ENCODE assay signal across 9 mouse cellular contexts in the genomic region with DNA sequence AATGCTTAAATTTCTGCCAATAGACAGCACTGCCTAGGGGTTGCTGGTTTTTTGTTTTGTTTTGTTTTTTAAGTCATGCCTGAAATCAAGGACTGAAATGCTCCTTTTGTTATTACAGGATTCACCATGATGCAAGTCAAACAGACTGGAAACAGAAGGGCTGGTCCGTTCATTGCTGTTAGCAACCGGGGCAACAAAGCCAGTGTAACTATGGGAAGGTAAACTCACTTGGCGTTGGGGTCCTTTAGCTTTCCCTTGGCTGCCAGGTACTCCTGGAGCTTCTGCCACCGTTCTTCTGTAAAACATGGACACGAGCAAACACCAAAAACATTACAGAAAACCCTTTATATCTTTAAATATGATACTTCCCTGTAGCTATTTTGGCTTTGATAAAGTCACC. TPM values are rescaled to one million over a fixed set of nuclear protein-coding genes. Genes with fewer than 3 reads are reported as not detected.
DNase-seq lines count a peak whose midpoint lies in the region; ATAC-seq and TF ChIP-seq lines count a peak whose summit lies in the region.
"Had no signal": no experiment of that assay in that cellular context is flagged by ENCODE, and none has a peak within 500 bp of the region (broad histone marks: within the 10 kb centered on the region; RNA-seq: fewer than 3 reads in every experiment).

No protein-coding gene starts in this region.

- H3K4me3 ChIP-seq in lung, embryonic 16.5 days (ENCODE audit: low read length) = peak overlapping the region; percentile 73
- peak overlapping the region; percentile 89 for H3K4me3 ChIP-seq in intestine, embryonic 15.5 days (replicated peaks)
- H3K4me3 ChIP-seq in neural tube, embryonic 12.5 days = peak overlapping the region; percentile 75
- no peak overlapping the region for H3K4me3 ChIP-seq in lung, adult 2 months (replicated peaks; ENCODE audit: extremely low read depth, low read depth, low read length)

- peaks cover 16% of the 10 kb centered on the region for H3K4me1 ChIP-seq in lung, embryonic 16.5 days (replicated peaks; ENCODE audit: control insufficient read depth, insufficient read depth, low read length)
- H3K4me1 ChIP-seq in intestine, embryonic 15.5 days (replicated peaks) = peaks cover 12% of the 10 kb centered on the region
- peaks cover 16% of the 10 kb centered on the region for H3K4me1 ChIP-seq in neural tube, embryonic 12.5 days
- no peaks in the 10 kb centered on the region for H3K4me1 ChIP-seq in lung, adult 2 months (ENCODE audit: control insufficient read depth, insufficient read depth, low read length)

- H3K27ac ChIP-seq in lung, embryonic 16.5 days (ENCODE audit: low read length) = peak overlapping the region; percentile 10; the same call in 1 of the 2 replicates
- H3K27ac ChIP-seq in intestine, embryonic 15.5 days = no peak overlapping the region
- no peak overlapping the region for H3K27ac ChIP-seq in neural tube, embryonic 12.5 days

- no peaks in the 10 kb centered on the region for H3K9me3 ChIP-seq in lung, embryonic 16.5 days (ENCODE audit: control insufficient read depth, low read length)
- no peaks in the 10 kb centered on the region for H3K9me3 ChIP-seq in intestine, embryonic 15.5 days
- no peaks in the 10 kb centered on the region for H3K9me3 ChIP-seq in neural tube, embryonic 12.5 days

- 47% methylated on average over 5 of the region's 5 CpGs for WGBS in lung, embryonic 16.5 days
- 57% methylated on average over 5 of the region's 5 CpGs for WGBS in intestine, embryonic 15.5 days
- WGBS in neural tube, embryonic 12.5 days = 59% methylated on average over 5 of the region's 5 CpGs
- 35% methylated on average over 5 of the region's 5 CpGs for WGBS in lung, adult 2 months

- TF ChIP-seq CTCF in lung, adult 2 months (IDR thresholded peaks at IDR 0.05; ENCODE audit: insufficient read depth, low read length) = no peak

- H3K9ac ChIP-seq in lung, embryonic 16.5 days (ENCODE audit: low read length) = peak overlapping the region; percentile 78
- peak overlapping the region; percentile 81 for H3K9ac ChIP-seq in intestine, embryonic 15.5 days
- H3K9ac ChIP-seq in neural tube, embryonic 12.5 days = peak overlapping the region; percentile 66

- H3K36me3 ChIP-seq in lung, embryonic 16.5 days (ENCODE audit: control insufficient read depth, insufficient read depth, low read length) = peaks cover 5% of the 10 kb centered on the region; the same call in 1 of the 2 replicates
- no peaks in the 10 kb centered on the region for H3K36me3 ChIP-seq in intestine, embryonic 15.5 days
- peaks cover 4% of the 10 kb centered on the region; the same call in 1 of the 2 replicates for H3K36me3 ChIP-seq in neural tube, embryonic 12.5 days

- peak overlapping the region; percentile 84 for H3K4me2 ChIP-seq in lung, embryonic 16.5 days (ENCODE audit: low read depth, low read length)
- H3K4me2 ChIP-seq in intestine, embryonic 15.5 days (replicated peaks) = peak overlapping the region; percentile 77
- peak overlapping the region; percentile 72 for H3K4me2 ChIP-seq in neural tube, embryonic 12.5 days (replicated peaks)

- no peak for TF ChIP-seq POLR2A in lung, adult 2 months (IDR thresholded peaks at IDR 0.05; ENCODE audit: borderline replicate concordance, extremely low read depth, low read depth, low read length)

- no peaks in the 10 kb centered on the region for H3K27me3 ChIP-seq in lung, embryonic 16.5 days (ENCODE audit: control insufficient read depth, insufficient read depth, low read depth, low read length)
- H3K27me3 ChIP-seq in intestine, embryonic 15.5 days (replicated peaks) = no peaks in the 10 kb centered on the region
- H3K27me3 ChIP-seq in neural tube, embryonic 12.5 days (replicated peaks) = no peaks in the 10 kb centered on the region

- no peak for ATAC-seq in lung, embryonic 16.5 days (ENCODE audit: low read depth)
- ATAC-seq in intestine, embryonic 15.5 days = no peak
- no peak for ATAC-seq in neural tube, embryonic 12.5 days (ENCODE audit: low FRiP score, low read depth)

- DNase-seq in lung, postnatal 14 days = no peak
- peak; percentile 4 for DNase-seq in embryo, embryonic 11 days
- DNase-seq in frontal cortex, postnatal 10 days (ENCODE audit: low spot score in 2 of 2) = no peak
- DNase-seq in frontal cortex, postnatal 14 days (ENCODE audit: low spot score in 2 of 2) = no peak
- DNase-seq in lung, adult 2 months = no peak
- DNase-seq: adrenal gland, postnatal 10 days had no signal

RNA-seq across cellular contexts. Expression of gene Ckap2l, which starts 0.9 kb away (rescaled TPM):
- polyA plus RNA-seq in lung, embryonic 16.5 days (2015; fragmentation: Nextera tagmentation; extraction: Ambion mirVana) = 50.8 and 64.0 TPM in 2 replicates
- polyA plus RNA-seq in intestine, embryonic 15.5 days (2015; fragmentation: Nextera tagmentation; extraction: Ambion mirVana) = 34.2 and 35.8 TPM in 2 replicates
- 28.5 and 37.9 TPM in 2 replicates for polyA plus RNA-seq in neural tube, embryonic 12.5 days (2016; fragmentation: Nextera tagmentation; extraction: Ambion mirVana)
- 0.12 and 0.60 TPM in 2 replicates for polyA plus RNA-seq in lung, adult 2 months (2012; rRNA removed)

RNA-seq across cellular contexts. Expression of gene Il1a, which starts 13.7 kb away (rescaled TPM):
- not detected in 2 replicates for polyA plus RNA-seq in lung, embryonic 16.5 days (2015; fragmentation: Nextera tagmentation; extraction: Ambion mirVana)
- 0.40 and 0.68 TPM in 2 replicates for polyA plus RNA-seq in intestine, embryonic 15.5 days (2015; fragmentation: Nextera tagmentation; extraction: Ambion mirVana)
- polyA plus RNA-seq in neural tube, embryonic 12.5 days (2016; fragmentation: Nextera tagmentation; extraction: Ambion mirVana) = 0.11 and 0.28 TPM in 2 replicates
- polyA plus RNA-seq in lung, adult 2 months (2012; rRNA removed) = 1.3 and 2.7 TPM in 2 replicates

Comparison
In these comparisons a context has a peak if more than half of its experiments do, and no peak if none do; other contexts are left out.
1. RNA of gene Ckap2l, which starts 0.9 kb away (polyA plus RNA-seq): 50.8 to 64.0 TPM in lung, embryonic 16.5 days, 28.5 to 37.9 TPM in neural tube, embryonic 12.5 days and 34.2 to 35.8 TPM in intestine, embryonic 15.5 days; 0.12 to 0.60 TPM in lung, adult 2 months; every median in the first group is over 10 times any median in the second.
2. Peak in every context shown above with its lines, with median percentiles within 50 percentile points of each other: H3K4me2 ChIP-seq and H3K9ac ChIP-seq.